Mouse (Mus musculus) ovary, adult 10 weeks (tissue): ENCODE data around the gene Rs1. TPM values are rescaled to one million over a fixed set of nuclear protein-coding genes. Genes with fewer than 3 reads are reported as not detected.

ENCODE experiments used
- polyA plus RNA-seq: library from polyadenylated mRNA; stranded (reverse); fragments of 350-450 nt; fragmentation: Illumina TruSeq; extraction: RNeasy Lipid Tissue Mini Kit (QIAGEN cat#74804); gene quantifications from one replicate; pipeline ENCODE4 v1.2.3, GENCODE M21; 2014

The Rs1 gene
- polyA plus RNA-seq, result 0.14 TPM

DNA sequence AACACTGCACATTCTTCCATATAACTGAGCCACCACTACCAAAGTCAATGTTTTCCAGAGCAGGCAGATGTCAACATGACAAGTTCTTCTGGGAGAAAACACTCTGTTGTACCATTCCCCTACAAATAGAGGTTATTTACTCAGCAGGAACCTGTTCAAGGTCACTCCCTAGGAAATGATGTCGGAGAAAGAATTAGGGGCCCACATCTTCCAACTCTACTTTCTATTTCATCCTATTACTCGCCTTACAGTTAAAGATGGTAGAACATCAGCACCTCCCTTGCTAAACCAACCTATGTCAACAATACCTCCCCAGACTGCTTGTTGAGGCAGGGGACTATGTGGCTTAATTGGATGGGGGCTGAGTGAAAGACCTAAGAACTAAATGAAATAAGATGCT is at the start of gene Rs1:
Rs1 (plus strand) TSS at position 301 of the 400 bp plus-strand sequence.

DNA sequence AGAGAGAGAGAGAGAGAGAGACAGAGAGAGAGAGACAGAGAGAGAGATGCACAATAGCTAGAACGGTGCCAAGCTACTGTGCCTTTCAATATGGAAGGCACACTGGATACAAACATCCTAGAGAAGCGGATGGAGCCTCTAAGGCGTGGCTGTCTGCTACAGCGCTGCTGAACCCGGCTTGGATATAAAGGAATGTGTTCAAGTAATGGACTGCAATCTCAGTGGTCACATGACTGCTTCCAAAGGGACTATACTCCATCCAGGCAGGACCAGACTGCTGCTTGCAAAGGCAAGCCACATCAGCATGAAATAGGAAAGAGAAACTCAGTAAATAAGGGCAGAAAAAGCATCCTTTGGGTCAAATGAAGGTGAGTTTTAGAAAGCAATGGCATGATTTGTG is 32.2 kb upstream of the Rs1 start, which contains the start of gene Ppef1:
Ppef1 (minus strand) TSS at position 116 of the 400 bp plus-strand sequence.

Other genes starting within 250 kb of the Rs1 start
- 1.9 TPM for gene Ppef1, start 32.2 kb upstream of the Rs1 start, polyA plus RNA-seq
- gene Gja6, start 139.0 kb downstream of the Rs1 start, polyA plus RNA-seq, result 0.29 TPM
- 24.4 TPM for gene Cdkl5, start 226.7 kb downstream of the Rs1 start, polyA plus RNA-seq